Mouse (Mus musculus): ENCODE data around the gene Exoc4. TPM values are rescaled to one million over a fixed set of nuclear protein-coding genes. Genes with fewer than 3 reads are reported as not detected.

Gene Exoc4
- polyA plus RNA-seq, 1 experiment from 2014 or later, result 38.8 TPM

GRCm38 (mm10) chr6:33960766-33961165, 711.9 kb downstream of the Exoc4 start:
- 96% methylated on average over 2 of the region's 2 CpGs for WGBS
- Histone ChIP-seq H3K27me3 (replicated peaks) (no peaks in the 10 kb centered on the region), H3K4me2 (no peak overlapping the region), H3K9me3 (replicated peaks) (no peaks in the 10 kb centered on the region), H3K4me3 (replicated peaks) (no peak overlapping the region), H3K27ac (replicated peaks) (no peak overlapping the region), H3K4me1 (peaks cover 13% of the 10 kb centered on the region), H3K36me3 (no peaks in the 10 kb centered on the region), H3K9ac (replicated peaks) (no peak overlapping the region)
- no peak for ATAC-seq (ENCODE audit: low FRiP score)

GRCm38 (mm10) chr6:33963092-33963491, 714.2 kb downstream of the Exoc4 start:
- no peak overlapping the region for H3K27ac ChIP-seq (replicated peaks)
- no peaks in the 10 kb centered on the region for H3K27me3 ChIP-seq (replicated peaks)
- 25% methylated on average over 2 of the region's 2 CpGs for WGBS
- ATAC-seq (ENCODE audit: low FRiP score), result no peak
- H3K36me3 ChIP-seq, result no peaks in the 10 kb centered on the region
- no peak overlapping the region for H3K4me3 ChIP-seq (replicated peaks)
- peaks cover 6% of the 10 kb centered on the region for H3K4me1 ChIP-seq
- H3K4me2 ChIP-seq, result no peak overlapping the region
- no peaks in the 10 kb centered on the region for H3K9me3 ChIP-seq (replicated peaks)
- no peak overlapping the region for H3K9ac ChIP-seq (replicated peaks)

- no peak overlapping the region for H3K4me2 ChIP-seq
- H3K36me3 ChIP-seq, result no peaks in the 10 kb centered on the region
- no peaks in the 10 kb centered on the region for H3K27me3 ChIP-seq (replicated peaks)
- no peaks in the 10 kb centered on the region for H3K9me3 ChIP-seq (replicated peaks)
- no peak overlapping the region for H3K9ac ChIP-seq (replicated peaks)
- peaks cover 4% of the 10 kb centered on the region; the same call in 1 of the 2 replicates for H3K4me1 ChIP-seq
- WGBS, result 53% methylated on average over 2 of the region's 2 CpGs
- ATAC-seq (ENCODE audit: low FRiP score), result no peak
- no peak overlapping the region for H3K4me3 ChIP-seq (replicated peaks)
- H3K27ac ChIP-seq (replicated peaks), result no peak overlapping the region
Measured at GRCm38 (mm10) chr6:33965571-33965970, 716.7 kb downstream of the Exoc4 start.

GRCm38 (mm10) chr6:33968746-33969145, 719.9 kb downstream of the Exoc4 start:
- WGBS, result 93% methylated on average over 2 of the region's 2 CpGs
- H3K9me3 ChIP-seq (replicated peaks), result no peaks in the 10 kb centered on the region
- ATAC-seq (ENCODE audit: low FRiP score), result no peak
- H3K9ac ChIP-seq (replicated peaks), result no peak overlapping the region
- H3K27me3 ChIP-seq (replicated peaks), result no peaks in the 10 kb centered on the region
- no peak overlapping the region for H3K27ac ChIP-seq (replicated peaks)
- H3K4me3 ChIP-seq (replicated peaks), result no peak overlapping the region
- no peak overlapping the region for H3K4me2 ChIP-seq
- no peaks in the 10 kb centered on the region for H3K36me3 ChIP-seq
- H3K4me1 ChIP-seq, result no peaks in the 10 kb centered on the region

GRCm38 (mm10) chr6:33972801-33973200, 723.9 kb downstream of the Exoc4 start:
- 95% methylated on average over 5 of the region's 5 CpGs for WGBS
- peaks cover 13% of the 10 kb centered on the region for H3K4me1 ChIP-seq
- no peak overlapping the region for H3K9ac ChIP-seq (replicated peaks)
- no peaks in the 10 kb centered on the region for H3K27me3 ChIP-seq (replicated peaks)
- no peaks in the 10 kb centered on the region for H3K9me3 ChIP-seq (replicated peaks)
- H3K27ac ChIP-seq (replicated peaks), result no peak overlapping the region
- H3K4me3 ChIP-seq (replicated peaks), result no peak overlapping the region
- no peaks in the 10 kb centered on the region for H3K36me3 ChIP-seq
- H3K4me2 ChIP-seq, result no peak overlapping the region
- ATAC-seq (ENCODE audit: low FRiP score), result no peak

GRCm38 (mm10) chr6:33976576-33976975, 727.7 kb downstream of the Exoc4 start:
- no peak for ATAC-seq (ENCODE audit: low FRiP score)
- Histone ChIP-seq H3K4me1 (peaks cover 19% of the 10 kb centered on the region), H3K27ac (replicated peaks) (no peak overlapping the region), H3K36me3 (no peaks in the 10 kb centered on the region), H3K4me2 (no peak overlapping the region), H3K9me3 (replicated peaks) (no peaks in the 10 kb centered on the region), H3K27me3 (replicated peaks) (no peaks in the 10 kb centered on the region), H3K4me3 (replicated peaks) (no peak overlapping the region), H3K9ac (replicated peaks) (no peak overlapping the region; the same call in 1 of the 2 replicates)
- WGBS, result 81% methylated on average over 10 of the region's 10 CpGs

- H3K4me3 ChIP-seq (replicated peaks), result no peak overlapping the region
- H3K27me3 ChIP-seq (replicated peaks), result no peaks in the 10 kb centered on the region
- 35% methylated on average over 4 of the region's 4 CpGs for WGBS
- H3K4me2 ChIP-seq, result no peak overlapping the region
- no peaks in the 10 kb centered on the region for H3K9me3 ChIP-seq (replicated peaks)
- ATAC-seq (ENCODE audit: low FRiP score), result peak; percentile 32
- no peak overlapping the region for H3K9ac ChIP-seq (replicated peaks)
- H3K27ac ChIP-seq (replicated peaks), result peak overlapping the region; percentile 18; the same call in 1 of the 2 replicates
- no peaks in the 10 kb centered on the region for H3K36me3 ChIP-seq
- peaks cover 19% of the 10 kb centered on the region for H3K4me1 ChIP-seq
Measured at GRCm38 (mm10) chr6:33977448-33977847, 728.6 kb downstream of the Exoc4 start.

GRCm38 (mm10) chr6:33977880-33978279, 729.0 kb downstream of the Exoc4 start:
- no peak overlapping the region for H3K4me2 ChIP-seq
- H3K27ac ChIP-seq (replicated peaks), result no peak overlapping the region
- ATAC-seq (ENCODE audit: low FRiP score), result peak; percentile 48
- no peak overlapping the region for H3K9ac ChIP-seq (replicated peaks)
- H3K27me3 ChIP-seq (replicated peaks), result no peaks in the 10 kb centered on the region
- H3K36me3 ChIP-seq, result no peaks in the 10 kb centered on the region
- no peaks in the 10 kb centered on the region for H3K9me3 ChIP-seq (replicated peaks)
- H3K4me1 ChIP-seq, result peaks cover 19% of the 10 kb centered on the region
- H3K4me3 ChIP-seq (replicated peaks), result no peak overlapping the region
- WGBS, result 33% methylated on average over 9 of the region's 9 CpGs

- Histone ChIP-seq H3K27ac (replicated peaks) (no peak overlapping the region), H3K4me3 (replicated peaks) (no peak overlapping the region), H3K36me3 (no peaks in the 10 kb centered on the region), H3K9ac (replicated peaks) (no peak overlapping the region), H3K27me3 (replicated peaks) (no peaks in the 10 kb centered on the region), H3K4me2 (no peak overlapping the region), H3K9me3 (replicated peaks) (no peaks in the 10 kb centered on the region), H3K4me1 (peaks cover 7% of the 10 kb centered on the region)
- 81% methylated on average over 9 of the region's 9 CpGs for WGBS
- ATAC-seq (ENCODE audit: low FRiP score), result no peak
Measured at GRCm38 (mm10) chr6:33982709-33983108, 733.8 kb downstream of the Exoc4 start.

GRCm38 (mm10) chr6:33987132-33987531, 738.2 kb downstream of the Exoc4 start:
- Histone ChIP-seq H3K4me3 (replicated peaks) (no peak overlapping the region), H3K9ac (replicated peaks) (no peak overlapping the region), H3K27me3 (replicated peaks) (no peaks in the 10 kb centered on the region), H3K27ac (replicated peaks) (no peak overlapping the region), H3K36me3 (no peaks in the 10 kb centered on the region), H3K4me2 (no peak overlapping the region), H3K9me3 (replicated peaks) (no peaks in the 10 kb centered on the region), H3K4me1 (0 out of 2 replicates have a peak, but pooled peaks cover 2% of the 10 kb centered on the region)
- WGBS, result 78% methylated on average over 5 of the region's 5 CpGs
- ATAC-seq (ENCODE audit: low FRiP score), result no peak

GRCm38 (mm10) chr6:33992213-33993034, 743.5 kb downstream of the Exoc4 start:
- Histone ChIP-seq H3K4me2 (peak overlapping the region; percentile 49), H3K9me3 (replicated peaks) (no peaks in the 10 kb centered on the region), H3K27ac (replicated peaks) (peak overlapping the region; percentile 45; the same call in 1 of the 2 replicates), H3K36me3 (no peaks in the 10 kb centered on the region), H3K9ac (replicated peaks) (0 out of 2 replicates have a peak overlapping the region, but pooled peaks have one; percentile 20), H3K4me3 (replicated peaks) (0 out of 2 replicates have a peak overlapping the region, but pooled peaks have one; percentile 13), H3K27me3 (replicated peaks) (no peaks in the 10 kb centered on the region), H3K4me1 (0 out of 2 replicates have a peak, but pooled peaks cover 10% of the 10 kb centered on the region)
- 32% methylated on average over 24 of the region's 24 CpGs for WGBS
- peak; percentile 76 for ATAC-seq (ENCODE audit: low FRiP score)

- Histone ChIP-seq H3K36me3 (no peaks in the 10 kb centered on the region), H3K9me3 (replicated peaks) (no peaks in the 10 kb centered on the region), H3K27ac (replicated peaks) (no peak overlapping the region), H3K27me3 (replicated peaks) (no peaks in the 10 kb centered on the region), H3K4me1 (0 out of 2 replicates have a peak, but pooled peaks cover 10% of the 10 kb centered on the region), H3K9ac (replicated peaks) (no peak overlapping the region), H3K4me3 (replicated peaks) (no peak overlapping the region), H3K4me2 (no peak overlapping the region)
- ATAC-seq (ENCODE audit: low FRiP score), result no peak
- 67% methylated on average over 6 of the region's 6 CpGs for WGBS
Measured at GRCm38 (mm10) chr6:33993842-33994241, 745.0 kb downstream of the Exoc4 start.

Data from neural tube, embryonic 15.5 days (tissue).